Mouse (Mus musculus): ENCODE measurements around the gene Fn3krp.

Fn3krp gene

GRCm38 (mm10) chr11:121420830-121421552 is at the start of gene Fn3krp:
TSS of gene Fn3krp (plus strand) at chr11:121421401.
- peak; percentile 99 to 100 for DNase-seq

GRCm38 (mm10) chr11:121373305-121373704 is 47.9 kb upstream of the Fn3krp start:
- no peak for DNase-seq

GRCm38 (mm10) chr11:121378644-121379043 is 42.6 kb upstream of the Fn3krp start:
- no peak for DNase-seq

- DNase-seq = no peak
These were observed 40.9 kb upstream of the Fn3krp start for GRCm38 (mm10) chr11:121380294-121380693.

GRCm38 (mm10) chr11:121387750-121388553 is 33.2 kb upstream of the Fn3krp start, which contains the start of gene Rab40b:
TSS of gene Rab40b (minus strand) at chr11:121388251.
- peak; percentile 78 to 91 for DNase-seq

- DNase-seq = no peak
These were observed 32.7 kb upstream of the Fn3krp start for GRCm38 (mm10) chr11:121388554-121388945.

- DNase-seq = no peak
These were observed 30.4 kb upstream of the Fn3krp start for GRCm38 (mm10) chr11:121390793-121391192.

- DNase-seq = no peak
These were observed 28.8 kb upstream of the Fn3krp start for GRCm38 (mm10) chr11:121392405-121392804.

GRCm38 (mm10) chr11:121407366-121408155 is 13.6 kb upstream of the Fn3krp start:
- no peak for DNase-seq

GRCm38 (mm10) chr11:121414762-121415161 is 6.4 kb upstream of the Fn3krp start:
- no peak for DNase-seq

GRCm38 (mm10) chr11:121415351-121415750 is 5.8 kb upstream of the Fn3krp start:
- no peak for DNase-seq

GRCm38 (mm10) chr11:121417971-121418370 is 3.2 kb upstream of the Fn3krp start:
- no peak for DNase-seq

GRCm38 (mm10) chr11:121418932-121419331 is 2.3 kb upstream of the Fn3krp start:
- no peak for DNase-seq

- no peak for DNase-seq
These were observed 822 bp upstream of the Fn3krp start for GRCm38 (mm10) chr11:121420379-121420778.

- DNase-seq = peak in 1 of 2 experiments; percentile 58
These were observed 462 bp downstream of the Fn3krp start for GRCm38 (mm10) chr11:121421553-121422173.

- no peak for DNase-seq
These were observed 12.2 kb downstream of the Fn3krp start for GRCm38 (mm10) chr11:121433397-121433796.

GRCm38 (mm10) chr11:121434156-121435155 is 13.3 kb downstream of the Fn3krp start, which contains the start of gene Fn3k:
TSS of gene Fn3k (plus strand) at chr11:121434913.
- DNase-seq = peak; percentile 96 to 99

GRCm38 (mm10) chr11:121437236-121437635 is 16.0 kb downstream of the Fn3krp start:
- no peak for DNase-seq

- no peak for DNase-seq
These were observed 18.6 kb downstream of the Fn3krp start for GRCm38 (mm10) chr11:121439686-121440292.

GRCm38 (mm10) chr11:121441653-121442052 is 20.5 kb downstream of the Fn3krp start:
- no peak for DNase-seq

- DNase-seq = no peak
These were observed 20.9 kb downstream of the Fn3krp start for GRCm38 (mm10) chr11:121442076-121442475.
